13 mouse cellular contexts compared by ENCODE assay signal in genomic region chr15:85172054-85172453, GRCm38 (mm10). TPM values are rescaled to one million over a fixed set of nuclear protein-coding genes. Genes with fewer than 3 reads are reported as not detected.
DNase-seq lines count a peak whose midpoint lies in the region; ATAC-seq lines count a peak whose summit lies in the region.
"Had no signal": no experiment of that assay in that cellular context is flagged by ENCODE, and none has a peak within 500 bp of the region (broad histone marks: within the 10 kb centered on the region; RNA-seq: fewer than 3 reads in every experiment).

No protein-coding gene starts in this region.

- H3K4me1 ChIP-seq in heart, embryonic 11.5 days (ENCODE audit: control insufficient read depth, insufficient read depth, low read length), result peaks cover 20% of the 10 kb centered on the region
- H3K4me1 ChIP-seq in embryonic facial prominence, embryonic 14.5 days (ENCODE audit: control insufficient read depth, insufficient read depth, low read length), result peaks cover 23% of the 10 kb centered on the region
- peaks cover 34% of the 10 kb centered on the region for H3K4me1 ChIP-seq in heart, embryonic 13.5 days
- H3K4me1 ChIP-seq in lung, embryonic 16.5 days (replicated peaks; ENCODE audit: control insufficient read depth, insufficient read depth, low read length), result peaks cover 8% of the 10 kb centered on the region
- H3K4me1 ChIP-seq in hindbrain, embryonic 11.5 days (replicated peaks; ENCODE audit: control insufficient read depth, insufficient read depth, low read length), result no peaks in the 10 kb centered on the region

- H3K9me3 ChIP-seq in heart, embryonic 11.5 days (replicated peaks; ENCODE audit: control insufficient read depth, low read length), result no peaks in the 10 kb centered on the region
- no peaks in the 10 kb centered on the region for H3K9me3 ChIP-seq in embryonic facial prominence, embryonic 14.5 days (ENCODE audit: control insufficient read depth, low read length)
- H3K9me3 ChIP-seq in heart, embryonic 13.5 days, result no peaks in the 10 kb centered on the region
- no peaks in the 10 kb centered on the region for H3K9me3 ChIP-seq in lung, embryonic 16.5 days (ENCODE audit: control insufficient read depth, low read length)
- no peaks in the 10 kb centered on the region for H3K9me3 ChIP-seq in hindbrain, embryonic 11.5 days (ENCODE audit: control insufficient read depth, low read length)
- H3K9me3 ChIP-seq: hindbrain, embryonic 12.5 days had no signal

- no peak overlapping the region for H3K4me2 ChIP-seq in heart, embryonic 11.5 days
- H3K4me2 ChIP-seq in embryonic facial prominence, embryonic 14.5 days (ENCODE audit: low read depth, low read length), result no peak overlapping the region
- no peak overlapping the region for H3K4me2 ChIP-seq in heart, embryonic 13.5 days
- H3K4me2 ChIP-seq in lung, embryonic 16.5 days (ENCODE audit: low read depth, low read length), result no peak overlapping the region
- no peak overlapping the region for H3K4me2 ChIP-seq in hindbrain, embryonic 11.5 days (replicated peaks; ENCODE audit: low read depth, low read length)
- H3K4me2 ChIP-seq: hindbrain, embryonic 12.5 days had no signal

- H3K9ac ChIP-seq in heart, embryonic 11.5 days (ENCODE audit: low read depth, low read length), result no peak overlapping the region
- H3K9ac ChIP-seq in embryonic facial prominence, embryonic 14.5 days (ENCODE audit: low read depth, low read length), result no peak overlapping the region
- H3K9ac ChIP-seq in heart, embryonic 13.5 days, result no peak overlapping the region
- H3K9ac ChIP-seq in lung, embryonic 16.5 days (ENCODE audit: low read length), result no peak overlapping the region
- H3K9ac ChIP-seq in hindbrain, embryonic 11.5 days (ENCODE audit: low read depth, low read length), result no peak overlapping the region
- H3K9ac ChIP-seq: hindbrain, embryonic 12.5 days had no signal

- no peak overlapping the region for H3K27ac ChIP-seq in heart, embryonic 11.5 days (ENCODE audit: low read depth, low read length)
- no peak overlapping the region for H3K27ac ChIP-seq in embryonic facial prominence, embryonic 14.5 days (replicated peaks; ENCODE audit: low read depth, low read length)
- H3K27ac ChIP-seq in heart, embryonic 13.5 days (replicated peaks), result 0 out of 2 replicates have a peak overlapping the region, but pooled peaks have one; percentile 60
- no peak overlapping the region for H3K27ac ChIP-seq in lung, embryonic 16.5 days (ENCODE audit: low read length)
- no peak overlapping the region for H3K27ac ChIP-seq in hindbrain, embryonic 11.5 days (ENCODE audit: low read depth, low read length)
- H3K27ac ChIP-seq: hindbrain, embryonic 12.5 days; macrophage had no signal

- H3K27me3 ChIP-seq in heart, embryonic 11.5 days (ENCODE audit: control insufficient read depth, insufficient read depth, low read length), result no peaks in the 10 kb centered on the region
- H3K27me3 ChIP-seq in embryonic facial prominence, embryonic 14.5 days (replicated peaks; ENCODE audit: control insufficient read depth, insufficient read depth, low read length), result no peaks in the 10 kb centered on the region
- peaks cover 4% of the 10 kb centered on the region; the same call in 1 of the 2 replicates for H3K27me3 ChIP-seq in heart, embryonic 13.5 days (replicated peaks)
- H3K27me3 ChIP-seq in lung, embryonic 16.5 days (ENCODE audit: control insufficient read depth, insufficient read depth, low read depth, low read length), result no peaks in the 10 kb centered on the region
- H3K27me3 ChIP-seq in hindbrain, embryonic 11.5 days (ENCODE audit: control insufficient read depth, insufficient read depth, low read length), result no peaks in the 10 kb centered on the region

- ATAC-seq in heart, embryonic 11.5 days (replicated peaks; ENCODE audit: insufficient number of reproducible peaks, low FRiP score, low TSS enrichment), result no peak
- peak; percentile 66; the same call in 1 of the 2 replicates for ATAC-seq in embryonic facial prominence, embryonic 14.5 days (ENCODE audit: low read depth)
- no peak; the same call in 1 of the 2 replicates for ATAC-seq in heart, embryonic 13.5 days (ENCODE audit: extremely low read depth, insufficient number of reproducible peaks, low FRiP score, low TSS enrichment)
- peak; percentile 96 for ATAC-seq in lung, embryonic 16.5 days (ENCODE audit: low read depth)
- no peak for ATAC-seq in hindbrain, embryonic 11.5 days (ENCODE audit: low FRiP score)

- peak; percentile 98 for DNase-seq in heart, adult 11 months
- peak; percentile 53 for DNase-seq in embryonic facial prominence, embryonic 14.5 days (ENCODE audit: low spot score)
- no peak for DNase-seq in adipocyte (ENCODE audit: low spot score)
- no peak for DNase-seq in right cerebral cortex, postnatal 36 days (ENCODE audit: low spot score in 2 of 2)
- DNase-seq in hindbrain, embryonic 11.5 days (ENCODE audit: low spot score), result no peak
- DNase-seq: adrenal gland, postnatal 14 days; cerebellum, adult 9-11 months; right cerebral cortex, postnatal 25 days had no signal

- WGBS in heart, embryonic 11.5 days (ENCODE audit: insufficient replicate concordance), result 64% methylated on average over 2 of the region's 2 CpGs
- 38% methylated on average over 2 of the region's 2 CpGs for WGBS in embryonic facial prominence, embryonic 14.5 days
- WGBS in heart, embryonic 13.5 days, result 50% methylated on average over 2 of the region's 2 CpGs
- WGBS in lung, embryonic 16.5 days, result 44% methylated on average over 2 of the region's 2 CpGs
- 78% methylated on average over 2 of the region's 2 CpGs for WGBS in hindbrain, embryonic 11.5 days

- no peaks in the 10 kb centered on the region for H3K36me3 ChIP-seq in heart, embryonic 11.5 days (ENCODE audit: control insufficient read depth, insufficient read depth, low read length)
- no peaks in the 10 kb centered on the region for H3K36me3 ChIP-seq in embryonic facial prominence, embryonic 14.5 days (ENCODE audit: control insufficient read depth, insufficient read depth, low read length)
- H3K36me3 ChIP-seq in heart, embryonic 13.5 days, result no peaks in the 10 kb centered on the region
- no peaks in the 10 kb centered on the region for H3K36me3 ChIP-seq in lung, embryonic 16.5 days (ENCODE audit: control insufficient read depth, insufficient read depth, low read length)
- H3K36me3 ChIP-seq in hindbrain, embryonic 11.5 days (ENCODE audit: control insufficient read depth, insufficient read depth, low read length), result no peaks in the 10 kb centered on the region
- H3K36me3 ChIP-seq: hindbrain, embryonic 12.5 days had no signal

- no peak overlapping the region for H3K4me3 ChIP-seq in heart, embryonic 11.5 days (ENCODE audit: low read depth, low read length)
- H3K4me3 ChIP-seq in embryonic facial prominence, embryonic 14.5 days (ENCODE audit: low read depth, low read length), result no peak overlapping the region
- H3K4me3 ChIP-seq in heart, embryonic 13.5 days, result no peak overlapping the region
- no peak overlapping the region for H3K4me3 ChIP-seq in lung, embryonic 16.5 days (ENCODE audit: low read length)
- H3K4me3 ChIP-seq in hindbrain, embryonic 11.5 days (ENCODE audit: low read depth, low read length), result no peak overlapping the region
- H3K4me3 ChIP-seq: hindbrain, embryonic 12.5 days had no signal

RNA-seq across cellular contexts. Expression of gene Fbln1, which starts 33.7 kb away (rescaled TPM):
- 145 and 163 TPM in 2 replicates for polyA plus RNA-seq in heart, embryonic 11.5 days (2014; fragmentation: Nextera tagmentation; extraction: Ambion mirVana)
- polyA plus RNA-seq in embryonic facial prominence, embryonic 14.5 days (2014; fragmentation: Nextera tagmentation; extraction: Ambion mirVana), result 235 and 267 TPM in 2 replicates
- polyA plus RNA-seq in heart, embryonic 13.5 days (2015; fragmentation: Nextera tagmentation; extraction: Ambion mirVana), result 125 and 139 TPM in 2 replicates
- 214 and 237 TPM in 2 replicates for polyA plus RNA-seq in lung, embryonic 16.5 days (2015; fragmentation: Nextera tagmentation; extraction: Ambion mirVana)
- 119 and 121 TPM in 2 replicates for polyA plus RNA-seq in hindbrain, embryonic 11.5 days (2014; fragmentation: Nextera tagmentation; extraction: Ambion mirVana)
- polyA plus RNA-seq: macrophage had no signal

RNA-seq across cellular contexts. Expression of gene Ribc2, which starts 40.2 kb away (rescaled TPM):
- 0.14 and 0.21 TPM in 2 replicates for polyA plus RNA-seq in heart, embryonic 11.5 days (2014; fragmentation: Nextera tagmentation; extraction: Ambion mirVana)
- polyA plus RNA-seq in embryonic facial prominence, embryonic 14.5 days (2014; fragmentation: Nextera tagmentation; extraction: Ambion mirVana), result 0.67 and 0.69 TPM in 2 replicates
- polyA plus RNA-seq in heart, embryonic 13.5 days (2015; fragmentation: Nextera tagmentation; extraction: Ambion mirVana), result 0.11 TPM in 1 of 2 replicates, not detected in the other
- polyA plus RNA-seq in lung, embryonic 16.5 days (2015; fragmentation: Nextera tagmentation; extraction: Ambion mirVana), result 0.77 and 1.4 TPM in 2 replicates
- polyA plus RNA-seq in hindbrain, embryonic 11.5 days (2014; fragmentation: Nextera tagmentation; extraction: Ambion mirVana), result 0.82 and 0.96 TPM in 2 replicates
- polyA plus RNA-seq: macrophage had no signal

RNA-seq across cellular contexts. Expression of gene Smc1b, which starts 40.3 kb away (rescaled TPM):
- polyA plus RNA-seq in heart, embryonic 11.5 days (2014; fragmentation: Nextera tagmentation; extraction: Ambion mirVana), result 0.11 TPM in 2 replicates
- 0.17 and 0.30 TPM in 2 replicates for polyA plus RNA-seq in embryonic facial prominence, embryonic 14.5 days (2014; fragmentation: Nextera tagmentation; extraction: Ambion mirVana)
- polyA plus RNA-seq in heart, embryonic 13.5 days (2015; fragmentation: Nextera tagmentation; extraction: Ambion mirVana), result 0.08 and 0.09 TPM in 2 replicates
- 0.10 and 0.16 TPM in 2 replicates for polyA plus RNA-seq in lung, embryonic 16.5 days (2015; fragmentation: Nextera tagmentation; extraction: Ambion mirVana)
- 0.08 and 0.13 TPM in 2 replicates for polyA plus RNA-seq in hindbrain, embryonic 11.5 days (2014; fragmentation: Nextera tagmentation; extraction: Ambion mirVana)
- polyA plus RNA-seq: macrophage had no signal

Comparison
In these comparisons a context has a peak if more than half of its experiments do, and no peak if none do; other contexts are left out.
1. DNase-seq: peak in heart, adult 11 months (single experiment) and embryonic facial prominence, embryonic 14.5 days (single experiment); none in adipocyte (single experiment), right cerebral cortex, postnatal 36 days (0 of 2) and hindbrain, embryonic 11.5 days (single experiment).
2. ATAC-seq: peak in embryonic facial prominence, embryonic 14.5 days (single experiment) and lung, embryonic 16.5 days (single experiment); none in heart, embryonic 11.5 days (single experiment), heart, embryonic 13.5 days (single experiment) and hindbrain, embryonic 11.5 days (single experiment).